Mouse (Mus musculus): Measurements from ENCODE around the gene Sik3.

Gene Sik3

GRCm38 (mm10) chr9:46188370-46188769, 175.8 kb downstream of the Sik3 start:
- DNase-seq (ENCODE audit: low read depth, low spot score), result no peak

- no peak for DNase-seq (ENCODE audit: low read depth, low spot score)
These were observed 176.3 kb downstream of the Sik3 start for GRCm38 (mm10) chr9:46188956-46189355.

DNA sequence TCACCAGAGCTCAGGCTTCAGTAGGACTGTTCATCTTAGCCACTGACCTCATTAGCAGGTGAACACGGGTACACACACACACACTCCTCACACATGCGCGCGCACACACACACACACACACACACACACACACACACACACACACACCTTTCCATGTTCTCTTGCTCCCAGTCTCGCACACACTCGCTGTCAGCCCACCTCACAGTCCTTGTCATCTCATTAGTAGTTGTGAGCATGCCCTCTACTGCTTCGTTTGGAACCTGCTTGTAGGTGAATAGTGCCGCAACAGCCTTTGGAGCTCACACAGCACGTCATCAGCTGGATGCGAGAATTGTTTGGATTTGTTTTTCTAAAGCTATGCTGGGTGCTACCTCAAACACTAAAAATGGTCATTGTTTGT, 176.8 kb downstream of the Sik3 start:
- no peak for DNase-seq (ENCODE audit: low read depth, low spot score)

- no peak for DNase-seq (ENCODE audit: low read depth, low spot score)
These were observed 178.6 kb downstream of the Sik3 start for GRCm38 (mm10) chr9:46191234-46191633.

DNA sequence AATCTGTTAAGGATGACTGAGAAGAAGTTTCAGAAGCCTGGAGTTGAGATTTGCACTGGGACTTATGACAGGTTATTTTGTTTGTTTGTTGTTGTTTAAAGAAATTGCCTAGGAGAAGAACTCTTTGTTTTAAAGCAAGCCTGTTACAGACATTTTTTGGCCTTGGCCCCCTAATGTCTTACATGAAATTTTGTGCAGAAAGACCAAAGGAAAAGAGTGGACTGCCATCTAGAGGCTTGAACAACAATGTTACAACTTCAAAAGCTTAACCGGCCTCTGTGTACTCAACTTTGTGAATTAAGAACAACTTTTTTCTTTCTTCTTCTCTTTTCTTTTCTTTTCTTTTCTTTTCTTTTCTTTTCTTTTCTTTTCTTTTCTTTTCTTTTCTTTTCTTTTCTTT, 179.0 kb downstream of the Sik3 start:
- DNase-seq (ENCODE audit: low read depth, low spot score), result peak; percentile 22

GRCm38 (mm10) chr9:46192642-46193041, 180.0 kb downstream of the Sik3 start:
- no peak for DNase-seq (ENCODE audit: low read depth, low spot score)

GRCm38 (mm10) chr9:46194809-46195208, 182.2 kb downstream of the Sik3 start:
- no peak for DNase-seq (ENCODE audit: low read depth, low spot score)

DNA sequence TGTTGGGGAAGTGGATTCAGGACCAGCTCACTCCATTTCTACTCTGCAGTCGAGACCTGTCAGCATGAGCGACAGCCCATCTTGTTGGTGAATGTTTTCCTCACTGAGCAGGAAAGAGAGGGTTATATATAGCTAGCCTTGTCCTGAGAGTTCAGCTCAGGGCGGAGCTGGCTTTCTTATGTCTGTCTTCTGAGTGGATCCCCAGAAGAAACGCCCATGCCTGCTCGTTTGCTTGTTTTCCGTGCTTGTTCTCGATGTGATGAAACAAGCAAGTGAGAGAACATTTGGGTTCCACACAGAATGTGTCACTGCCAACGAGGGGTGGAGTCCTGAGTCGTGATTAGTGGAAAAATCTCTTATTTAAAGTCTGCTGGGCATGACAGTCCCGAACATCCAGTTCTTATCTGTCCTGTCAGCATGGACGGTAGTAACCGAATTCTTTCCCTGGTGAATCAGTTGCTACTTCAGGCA, 184.1 kb downstream of the Sik3 start:
- DNase-seq (ENCODE audit: low read depth, low spot score), result no peak

DNA sequence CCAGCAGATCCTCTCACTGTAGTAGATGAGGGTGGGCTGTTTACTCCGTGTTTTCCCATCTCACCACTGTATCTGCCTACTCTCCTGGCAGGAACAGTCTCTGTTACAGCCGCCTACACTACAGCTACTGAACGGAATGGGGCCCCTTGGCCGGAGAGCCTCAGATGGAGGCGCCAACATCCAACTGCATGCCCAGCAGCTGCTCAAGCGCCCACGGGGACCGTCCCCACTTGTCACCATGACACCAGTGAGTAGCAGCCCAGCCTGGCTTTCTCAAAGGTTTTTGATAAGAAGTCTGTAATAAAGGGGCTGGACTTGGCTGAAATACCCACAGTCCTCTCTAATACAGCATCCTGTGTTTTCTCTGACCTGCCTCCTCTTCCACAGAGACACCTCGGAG, 185.8 kb downstream of the Sik3 start:
- no peak for DNase-seq (ENCODE audit: low read depth, low spot score)

DNA sequence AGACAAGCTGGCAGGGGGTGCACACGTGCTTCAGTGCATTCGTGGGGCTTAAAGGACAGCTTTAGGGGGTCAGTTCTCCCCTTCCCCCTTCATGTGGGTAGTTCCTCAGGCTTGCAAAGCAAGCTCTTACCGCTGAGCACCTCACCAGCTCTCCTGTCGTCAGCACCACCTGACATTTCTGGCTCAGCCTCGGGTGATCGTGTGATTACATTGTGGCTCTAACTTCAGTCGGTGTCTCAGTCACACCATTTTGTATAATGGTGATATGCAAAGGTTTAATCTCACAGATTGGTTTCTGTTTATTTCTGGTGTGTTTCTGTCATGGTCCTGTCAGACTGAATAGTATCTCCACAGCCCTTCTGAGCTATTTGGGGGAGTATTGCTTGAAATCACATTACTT, 186.3 kb downstream of the Sik3 start:
- DNase-seq (ENCODE audit: low read depth, low spot score), result no peak

GRCm38 (mm10) chr9:46199609-46200008, 187.0 kb downstream of the Sik3 start:
- no peak for DNase-seq (ENCODE audit: low read depth, low spot score)

DNA sequence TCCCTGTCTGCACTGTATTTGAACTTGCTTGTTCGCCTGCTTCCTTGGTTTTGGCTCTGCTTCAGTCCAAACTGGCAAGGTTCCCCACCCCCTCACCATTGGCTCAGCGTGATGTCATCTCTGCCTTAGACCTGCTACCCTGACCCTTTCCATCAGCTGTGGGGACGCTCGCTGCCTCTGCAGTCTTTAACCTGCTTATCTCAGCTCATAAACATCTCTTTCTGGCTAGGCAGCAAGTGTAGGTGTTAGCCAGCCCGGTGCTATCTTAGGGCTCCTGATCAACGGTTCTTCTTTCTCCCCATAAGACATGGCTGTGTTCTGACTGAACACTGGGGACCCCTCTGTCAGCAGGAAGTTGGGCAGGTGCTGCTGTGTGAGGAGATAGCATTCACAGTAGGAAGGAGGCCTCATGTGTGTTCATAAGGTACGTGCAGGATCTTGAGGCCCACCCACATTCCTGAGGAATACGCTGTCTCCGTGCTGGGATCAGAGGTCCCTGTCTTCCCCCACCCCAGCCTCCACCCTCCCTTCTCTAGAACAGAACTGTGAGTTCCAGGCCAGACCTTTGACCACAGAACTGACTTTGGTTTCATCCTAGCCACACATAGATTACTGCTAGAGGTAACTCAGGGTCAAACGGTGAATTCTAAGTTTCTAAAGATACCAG, 194.3 kb downstream of the Sik3 start:
- no peak for DNase-seq (ENCODE audit: low read depth, low spot score)

- no peak for DNase-seq (ENCODE audit: low read depth, low spot score)
These were observed 194.9 kb downstream of the Sik3 start for GRCm38 (mm10) chr9:46207501-46207869.

- DNase-seq (ENCODE audit: low read depth, low spot score), result no peak
These were observed 195.9 kb downstream of the Sik3 start for GRCm38 (mm10) chr9:46208401-46208974.

GRCm38 (mm10) chr9:46210473-46210872, 197.9 kb downstream of the Sik3 start:
- DNase-seq (ENCODE audit: low read depth, low spot score), result no peak

- no peak for DNase-seq (ENCODE audit: low read depth, low spot score)
These were observed 201.7 kb downstream of the Sik3 start for GRCm38 (mm10) chr9:46214276-46214675.

DNA sequence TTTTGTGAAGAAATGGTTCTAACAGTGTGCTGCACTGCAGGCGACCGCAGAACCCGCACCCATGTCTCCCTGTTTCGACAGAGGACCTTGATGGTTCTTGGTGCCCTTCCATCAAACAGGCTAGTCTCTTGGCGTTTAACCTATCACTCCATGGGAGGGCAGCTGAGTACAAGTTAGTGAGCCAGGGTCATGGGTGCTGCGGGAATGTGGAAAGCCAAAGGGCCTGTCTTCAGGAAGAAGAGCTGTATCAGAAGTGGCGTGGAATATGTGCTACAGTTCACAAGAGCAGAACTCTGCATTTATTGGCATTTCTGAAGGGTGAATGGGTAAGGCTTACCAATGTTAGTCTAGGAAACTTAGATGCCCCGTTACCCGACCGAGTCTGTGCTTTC, 202.3 kb downstream of the Sik3 start:
- DNase-seq (ENCODE audit: low read depth, low spot score), result no peak

GRCm38 (mm10) chr9:46215338-46216322, 203.0 kb downstream of the Sik3 start:
- DNase-seq (ENCODE audit: low read depth, low spot score), result no peak

DNA sequence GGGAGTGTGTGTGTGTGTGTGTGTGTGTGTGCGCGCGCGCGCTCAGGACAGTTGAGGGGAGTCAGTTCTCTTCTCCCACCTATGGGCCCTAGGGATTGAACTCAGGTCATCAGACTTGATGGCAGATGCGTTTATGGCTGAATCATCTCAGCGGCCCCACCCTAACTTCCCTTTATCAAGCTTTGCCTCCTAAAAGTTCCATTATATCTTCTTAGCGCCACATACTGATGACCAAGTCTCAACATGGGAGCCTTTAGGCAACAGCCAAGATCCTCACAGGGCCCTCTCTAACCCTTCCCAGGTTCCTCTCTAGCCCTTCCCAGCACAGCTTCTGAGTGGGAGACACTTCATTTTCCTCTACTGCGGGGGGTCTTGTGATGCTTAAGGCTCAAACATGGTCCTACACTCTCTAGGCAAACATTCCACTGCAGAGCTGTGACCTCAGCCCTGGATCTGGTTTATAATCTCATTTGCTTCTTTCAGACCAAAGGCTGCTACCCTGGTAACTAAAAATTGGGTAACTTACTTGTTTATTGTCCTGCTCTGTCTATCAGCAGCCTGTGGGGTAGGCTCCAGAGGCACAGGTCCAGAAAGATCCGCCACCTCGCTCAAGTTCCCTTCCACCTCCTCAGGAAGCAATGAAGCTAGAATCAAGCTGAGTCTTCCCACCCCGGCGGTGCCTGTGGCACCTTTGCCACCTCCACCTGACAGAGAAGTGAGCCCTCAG, 204.3 kb downstream of the Sik3 start:
- no peak for DNase-seq (ENCODE audit: low read depth, low spot score)

DNA sequence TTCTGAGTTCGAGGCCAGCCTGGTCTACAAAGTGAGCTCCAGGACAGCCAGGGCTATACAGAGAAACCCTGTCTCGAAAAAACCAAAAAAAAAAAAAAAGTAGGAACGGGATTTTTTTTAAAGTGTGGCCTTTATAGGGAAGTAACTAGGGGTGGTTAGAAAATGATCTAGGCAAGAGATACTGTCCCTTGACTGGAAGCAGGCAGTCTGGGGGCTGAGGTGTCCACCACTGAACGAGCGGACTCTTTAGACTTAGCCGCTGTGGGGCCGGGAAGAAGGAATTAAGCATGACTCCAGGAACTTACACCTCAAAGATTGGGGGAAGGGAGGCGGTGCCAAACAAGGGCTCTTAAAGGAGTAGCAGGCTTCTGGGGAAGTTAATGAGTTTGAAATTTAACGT, 205.6 kb downstream of the Sik3 start:
- no peak for DNase-seq (ENCODE audit: low read depth, low spot score)

DNA sequence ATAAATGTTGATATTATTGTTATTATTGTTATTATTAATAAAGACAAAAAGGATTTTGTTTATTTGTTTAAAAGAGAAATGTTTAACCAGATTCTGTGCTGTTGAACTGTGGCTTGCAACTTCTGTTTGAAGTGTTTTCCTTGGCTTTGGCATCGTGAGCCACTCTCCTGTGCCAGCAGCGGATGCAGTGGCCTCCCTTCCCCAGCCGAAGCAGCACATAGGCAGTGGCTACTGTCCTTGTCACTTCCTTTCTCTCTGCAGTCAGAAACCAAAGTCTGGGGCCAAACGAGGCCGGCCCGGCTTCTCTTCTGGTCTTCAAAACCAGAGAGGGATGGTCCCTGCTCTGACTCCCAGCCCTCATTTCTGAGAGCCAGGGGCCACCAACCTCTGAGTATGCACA, 210.5 kb downstream of the Sik3 start:
- DNase-seq (ENCODE audit: low read depth, low spot score), result no peak

GRCm38 (mm10) chr9:46224101-46224500, 211.5 kb downstream of the Sik3 start:
- DNase-seq (ENCODE audit: low read depth, low spot score), result no peak
